Mouse (Mus musculus) ovary, postnatal 36 days (tissue): ENCODE measurements around the gene Qtrt1.
A peak's percentile ranks its signal among the peaks of the same experiment; 100 is the strongest.

Source experiments
- DNase-seq: peaks from one replicate; pipeline ENCODE4 v3.0.0; 2022; ENCODE audit warnings: low spot score, mixed read lengths

The Qtrt1 gene

GRCm38 (mm10) chr9:21411669-21412550 is at the start of gene Qtrt1:
Gene Qtrt1 (plus strand): TSS chr9:21411837.
- DNase-seq: peak; percentile 77

- DNase-seq: peak; percentile 53
These were observed 45.0 kb upstream of the Qtrt1 start for GRCm38 (mm10) chr9:21366541-21367220.

GRCm38 (mm10) chr9:21367357-21368111 is 44.1 kb upstream of the Qtrt1 start, which contains the start of gene Ilf3:
Gene Ilf3 (plus strand): TSS chr9:21367871.
- peak; percentile 99 for DNase-seq

GRCm38 (mm10) chr9:21368131-21368584 is 43.5 kb upstream of the Qtrt1 start:
- peak; percentile 72 for DNase-seq

GRCm38 (mm10) chr9:21369080-21369479 is 42.6 kb upstream of the Qtrt1 start:
- DNase-seq: no peak

GRCm38 (mm10) chr9:21370876-21371275 is 40.8 kb upstream of the Qtrt1 start:
- no peak for DNase-seq

GRCm38 (mm10) chr9:21372508-21372907 is 39.1 kb upstream of the Qtrt1 start:
- no peak for DNase-seq

- DNase-seq: no peak
These were observed 32.4 kb upstream of the Qtrt1 start for GRCm38 (mm10) chr9:21379195-21379594.

GRCm38 (mm10) chr9:21380868-21381267 is 30.8 kb upstream of the Qtrt1 start:
- DNase-seq: no peak

- DNase-seq: no peak
These were observed 27.7 kb upstream of the Qtrt1 start for GRCm38 (mm10) chr9:21383966-21384365.

GRCm38 (mm10) chr9:21392646-21393175 is 18.9 kb upstream of the Qtrt1 start:
- DNase-seq: no peak

GRCm38 (mm10) chr9:21395692-21396091 is 15.9 kb upstream of the Qtrt1 start:
- DNase-seq: no peak

GRCm38 (mm10) chr9:21397170-21397569 is 14.5 kb upstream of the Qtrt1 start:
- DNase-seq: no peak

GRCm38 (mm10) chr9:21401042-21401441 is 10.6 kb upstream of the Qtrt1 start:
- DNase-seq: no peak

GRCm38 (mm10) chr9:21402764-21403253 is 8.8 kb upstream of the Qtrt1 start:
- no peak for DNase-seq

- no peak for DNase-seq
These were observed 7.9 kb upstream of the Qtrt1 start for GRCm38 (mm10) chr9:21403745-21404144.

- no peak for DNase-seq
These were observed 6.1 kb upstream of the Qtrt1 start for GRCm38 (mm10) chr9:21405525-21405924.

GRCm38 (mm10) chr9:21407951-21408350 is 3.7 kb upstream of the Qtrt1 start:
- peak; percentile 55 for DNase-seq

GRCm38 (mm10) chr9:21408624-21409023 is 3.0 kb upstream of the Qtrt1 start:
- no peak for DNase-seq

GRCm38 (mm10) chr9:21409592-21410317 is 1.9 kb upstream of the Qtrt1 start:
- DNase-seq: peak; percentile 79

- DNase-seq: no peak
These were observed 6.2 kb downstream of the Qtrt1 start for GRCm38 (mm10) chr9:21417866-21418265.
